Mouse (Mus musculus): ENCODE results near the gene Capn11. TPM values are rescaled to one million over a fixed set of nuclear protein-coding genes. Genes with fewer than 3 reads are reported as not detected.
A peak's percentile ranks its signal among the peaks of the same experiment; 100 is the strongest.

Capn11 gene
- total RNA-seq, 2 experiments from 2014 or later: 0.25 to 1.5 TPM

DNA sequence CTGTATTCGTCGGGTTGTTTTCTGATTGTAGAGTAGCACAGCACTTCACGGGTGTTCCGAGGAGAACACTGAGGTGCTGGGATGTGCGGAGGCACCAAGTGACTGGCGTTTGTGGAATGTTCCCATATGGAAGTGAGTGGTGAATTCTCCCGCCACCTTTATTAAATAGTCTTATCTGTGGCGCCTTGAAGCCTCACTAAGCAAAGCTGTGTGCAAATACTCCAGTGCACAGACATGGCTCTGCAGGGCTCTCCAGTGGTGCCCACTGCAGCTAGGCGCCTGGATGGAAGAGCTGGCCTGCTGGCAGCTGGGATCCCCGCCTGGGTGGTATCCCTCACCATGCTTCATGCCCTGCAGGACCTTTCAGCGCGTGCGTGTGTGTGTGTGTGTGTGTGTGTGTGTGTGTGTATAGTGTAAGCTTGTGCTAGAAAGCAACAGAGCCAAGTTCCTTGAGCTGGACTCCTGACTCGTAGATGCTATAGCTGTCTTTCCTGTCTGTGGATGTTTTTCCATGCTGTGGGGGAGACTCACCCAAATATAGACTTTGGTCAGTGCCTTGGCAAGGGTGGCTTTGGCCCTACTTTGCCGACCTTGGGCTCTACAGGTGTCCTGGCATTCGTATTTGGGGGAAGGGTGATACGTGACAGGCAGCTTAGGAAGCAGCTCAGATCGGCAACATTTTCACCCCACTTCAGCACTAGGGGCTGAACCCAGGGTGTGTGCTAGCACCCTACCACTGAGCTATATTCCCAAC, 34.9 kb upstream of the Capn11 start:
- Histone ChIP-seq H3K27ac (no peak overlapping the region), H3K4me3 (no peak overlapping the region)
- TF ChIP-seq CTCF (IDR thresholded peaks at IDR 0.05): no peak
- DNase-seq (ENCODE audit: extremely low spot score in 1 of 2, low spot score in 2 of 2): no peak
- intact Hi-C loops (cut with DNase I): no loop called here

DNA sequence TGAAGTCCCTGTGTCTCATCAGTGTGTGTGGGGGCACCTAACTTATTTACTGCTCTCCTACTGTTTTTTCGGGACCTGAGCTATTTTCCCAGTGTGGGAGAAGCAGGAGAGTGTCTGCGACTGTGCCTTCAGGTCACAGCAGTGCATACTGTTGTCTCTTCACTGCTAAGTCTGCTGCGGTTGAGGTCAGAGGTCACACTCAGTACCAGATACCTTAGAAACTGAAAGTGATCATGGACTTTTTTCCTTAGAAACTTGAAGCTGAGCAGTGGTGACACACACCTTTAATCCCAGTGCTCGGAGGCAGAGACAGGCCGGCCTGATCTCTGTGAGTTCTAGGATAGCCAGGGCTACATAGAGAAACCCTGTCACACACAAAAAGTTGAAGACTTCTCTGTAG, 33.0 kb upstream of the Capn11 start:
- Histone ChIP-seq H3K4me3 (no peak overlapping the region), H3K27ac (no peak overlapping the region)
- intact Hi-C loops (cut with DNase I): no loop called here
- no peak for TF ChIP-seq CTCF (IDR thresholded peaks at IDR 0.05)
- DNase-seq (ENCODE audit: extremely low spot score in 1 of 2, low spot score in 2 of 2): no peak

DNA sequence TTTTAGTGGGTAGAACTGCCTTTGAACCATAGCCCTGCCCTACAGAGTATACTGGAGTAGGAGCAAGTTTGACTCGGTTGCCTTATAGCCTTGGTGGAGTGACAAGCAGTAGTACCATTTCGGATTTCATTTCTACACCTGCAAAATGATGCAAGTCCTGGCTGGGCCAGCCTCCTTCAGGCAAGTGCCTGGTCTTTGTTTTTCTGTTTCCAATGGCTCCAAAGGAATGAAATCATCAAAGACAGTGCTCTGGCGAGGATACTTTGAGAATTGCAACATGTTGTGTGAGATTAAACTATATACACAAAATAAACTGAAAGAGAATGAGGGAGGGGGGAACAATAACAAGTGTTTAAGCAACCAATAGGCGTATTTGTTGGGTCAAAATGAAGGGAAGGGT, 30.9 kb upstream of the Capn11 start:
- no peak for TF ChIP-seq CTCF (IDR thresholded peaks at IDR 0.05)
- Histone ChIP-seq H3K27ac (no peak overlapping the region), H3K4me3 (no peak overlapping the region)
- DNase-seq (ENCODE audit: extremely low spot score in 1 of 2, low spot score in 2 of 2): no peak
- intact Hi-C loops (cut with DNase I): no loop called here

- no peak for TF ChIP-seq CTCF (IDR thresholded peaks at IDR 0.05)
- H3K4me3 ChIP-seq: no peak overlapping the region
- intact Hi-C loops (cut with DNase I): no loop called here
- no peak for DNase-seq (ENCODE audit: extremely low spot score in 1 of 2, low spot score in 2 of 2)
- no peak overlapping the region for H3K27ac ChIP-seq
Observed at GRCm38 (mm10) chr17:45689120-45689519, 30.0 kb upstream of the Capn11 start.

DNA sequence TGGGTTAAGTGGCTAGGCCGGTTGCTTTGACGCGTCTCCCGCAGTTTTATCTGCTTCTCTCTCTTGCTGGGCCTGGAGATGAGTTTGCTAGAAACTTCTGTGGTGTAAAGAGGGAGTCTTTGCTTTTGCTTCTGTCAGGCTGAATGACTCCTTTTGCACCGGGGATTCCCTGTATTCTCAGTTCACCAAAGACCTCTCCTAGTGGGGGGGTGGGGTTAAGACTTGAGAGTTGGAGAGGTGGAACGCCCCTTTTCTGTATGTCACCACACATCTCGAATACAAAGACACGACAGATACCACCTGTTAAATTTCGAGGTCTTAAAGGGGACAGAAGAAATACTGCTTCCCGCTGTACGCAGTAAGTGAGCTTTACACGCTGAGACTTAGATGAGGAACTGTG, 27.6 kb upstream of the Capn11 start, which contains the start of gene Tmem63b:
Gene Tmem63b, minus strand, starts transcription at position 190 of the 400 bp plus-strand sequence.
- intact Hi-C loops (cut with DNase I): no loop called here
- DNase-seq (ENCODE audit: extremely low spot score in 1 of 2, low spot score in 2 of 2): no peak
- Histone ChIP-seq H3K4me3 (peak within 1 kb of the TSS; percentile 85), H3K27ac (peak within 1 kb of the TSS; percentile 98)
- TF ChIP-seq CTCF (IDR thresholded peaks at IDR 0.05): no peak

- H3K27ac ChIP-seq: peak within 1 kb of the TSS; percentile 98
- intact Hi-C loops (cut with DNase I): no loop called here
- DNase-seq (ENCODE audit: extremely low spot score in 1 of 2, low spot score in 2 of 2): peak; percentile 93
- peak within 1 kb of the TSS; percentile 85 for H3K4me3 ChIP-seq
- no peak for TF ChIP-seq CTCF (IDR thresholded peaks at IDR 0.05)
Observed at GRCm38 (mm10) chr17:45686093-45686619, 27.0 kb upstream of the Capn11 start, which contains the start of gene Mrpl14. TSS of gene Mrpl14 (plus strand) at chr17:45686322.

DNA sequence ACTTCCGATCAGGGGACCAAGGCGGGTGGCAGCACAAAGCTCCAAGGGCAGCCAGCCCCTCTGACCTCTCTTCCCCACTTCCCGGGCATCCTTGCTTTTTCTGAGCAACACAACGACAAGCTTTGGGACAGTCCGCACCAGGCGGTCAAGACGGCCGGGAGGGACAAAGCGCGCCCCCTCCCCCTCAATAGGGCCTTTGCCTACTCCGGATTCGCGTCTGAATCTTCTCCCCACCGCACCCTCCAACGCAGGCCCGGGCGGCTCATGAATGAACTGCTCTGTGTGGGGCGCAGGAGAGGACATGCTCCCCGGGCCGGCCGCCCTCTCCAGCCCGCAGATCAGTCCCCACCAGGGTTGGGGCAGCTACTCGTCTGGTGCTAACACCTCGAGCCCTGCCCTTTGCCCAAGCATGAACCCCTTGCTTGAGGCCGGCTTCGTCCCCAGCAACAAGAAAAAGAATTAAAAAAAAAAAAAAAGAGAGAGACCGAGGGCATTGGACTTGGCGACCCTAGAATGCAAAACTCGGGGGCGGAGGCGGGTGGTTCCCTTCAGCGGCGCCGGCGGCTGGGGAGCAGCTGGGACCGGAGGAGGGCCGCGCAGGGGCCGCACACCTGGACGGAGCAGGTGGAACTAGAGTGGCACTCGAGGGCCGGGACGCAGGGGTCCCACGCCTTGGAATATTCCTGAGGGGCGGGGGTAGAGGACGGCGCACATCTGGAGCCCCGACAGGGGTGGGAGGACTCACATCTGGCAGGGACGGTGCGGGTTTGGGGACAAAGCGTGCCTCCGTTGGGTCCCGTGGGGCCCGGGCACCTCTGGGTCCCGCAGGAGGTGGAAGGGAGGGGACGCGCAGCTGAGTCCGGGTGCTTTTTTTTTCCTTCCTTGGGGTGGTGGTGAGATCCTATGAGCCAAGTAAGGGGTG, 26.3 kb upstream of the Capn11 start:
- intact Hi-C loops (cut with DNase I): no loop called here

GRCm38 (mm10) chr17:45684667-45685131, 25.6 kb upstream of the Capn11 start:
- H3K27ac ChIP-seq: peak overlapping the region; percentile 98
- peak overlapping the region; percentile 85 for H3K4me3 ChIP-seq
- no peak for TF ChIP-seq CTCF (IDR thresholded peaks at IDR 0.05)
- no peak for DNase-seq (ENCODE audit: extremely low spot score in 1 of 2, low spot score in 2 of 2)
- intact Hi-C loops (cut with DNase I): loop anchor here (5.0 kb wide), 1 partner anchor 348 kb away; the partner anchor contains the start of gene Vegfa

More for the DNA sequence above, 26.3 kb upstream of the Capn11 start:
- peak in 1 of 2 experiments; percentile 50 for DNase-seq (ENCODE audit: extremely low spot score in 1 of 2, low spot score in 2 of 2)
- peak overlapping the region; percentile 98 for H3K27ac ChIP-seq
- TF ChIP-seq CTCF (IDR thresholded peaks at IDR 0.05): no peak
- H3K4me3 ChIP-seq: peak overlapping the region; percentile 85

DNA sequence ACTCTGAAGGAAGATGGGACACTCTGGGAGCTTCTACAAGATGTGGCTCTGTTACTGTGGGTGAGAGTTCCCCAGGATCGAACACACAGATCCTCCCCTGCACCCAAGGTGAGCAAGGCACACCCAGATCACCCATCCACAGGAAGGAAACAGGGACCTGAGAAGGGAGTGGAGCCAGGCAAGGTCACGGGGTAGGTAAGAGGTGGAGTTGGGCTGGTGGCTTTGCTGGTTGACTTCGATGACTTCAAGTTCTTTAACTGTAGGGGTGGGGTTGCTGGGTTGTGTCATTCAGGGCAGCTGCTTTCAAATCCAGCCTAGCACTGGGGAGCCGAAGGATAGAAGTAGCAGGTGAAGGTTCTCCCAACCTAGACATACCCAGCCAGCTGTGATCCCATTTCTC, 23.7 kb upstream of the Capn11 start:
- intact Hi-C loops (cut with DNase I): loop anchor here (5.0 kb wide), 1 partner anchor 349 kb away; the partner anchor contains the start of gene Vegfa
- H3K27ac ChIP-seq: no peak overlapping the region
- no peak for DNase-seq (ENCODE audit: extremely low spot score in 1 of 2, low spot score in 2 of 2)
- no peak overlapping the region for H3K4me3 ChIP-seq
- no peak for TF ChIP-seq CTCF (IDR thresholded peaks at IDR 0.05)

GRCm38 (mm10) chr17:45681588-45681987, 22.5 kb upstream of the Capn11 start:
- peak; percentile 53 for TF ChIP-seq CTCF (IDR thresholded peaks at IDR 0.05)
- intact Hi-C loops (cut with DNase I): loop anchor here (5.0 kb wide), 1 partner anchor 351 kb away; the partner anchor contains the start of gene Vegfa
- H3K4me3 ChIP-seq: no peak overlapping the region
- H3K27ac ChIP-seq: no peak overlapping the region
- no peak for DNase-seq (ENCODE audit: extremely low spot score in 1 of 2, low spot score in 2 of 2)

GRCm38 (mm10) chr17:45680391-45680980, 21.4 kb upstream of the Capn11 start:
- intact Hi-C loops (cut with DNase I): loop anchor here (5.0 kb wide), 1 partner anchor 352 kb away; the partner anchor contains the start of gene Vegfa
- TF ChIP-seq CTCF (IDR thresholded peaks at IDR 0.05): no peak
- peak overlapping the region; percentile 78 for H3K27ac ChIP-seq
- H3K4me3 ChIP-seq: peak overlapping the region; percentile 28
- peak; percentile 65 to 70 for DNase-seq (ENCODE audit: extremely low spot score in 1 of 2, low spot score in 2 of 2)
